Mouse (Mus musculus) megakaryocyte, embryonic 14.5 days (primary cell): ENCODE measurements around the gene Atp6v1a.

ENCODE experiments used
- FLI1 ChIP-seq: IDR thresholded peaks from 2 replicates; pipeline ENCODE4 v1.6.1; 2012; ENCODE audit warnings: low read length, inconsistent platforms, mixed read lengths
- GATA1 ChIP-seq: IDR thresholded peaks from 3 replicates; pipeline ENCODE4 v1.6.1; 2012; ENCODE audit warnings: mixed read lengths, low read length, inconsistent platforms, borderline replicate concordance

GRCm38 (mm10) chr16:44122982-44123725, 16.4 kb downstream of the Atp6v1a start:
- TF ChIP-seq GATA1: no peak
- TF ChIP-seq FLI1: no peak
